Mouse (Mus musculus) heart, adult 2 months (tissue): ENCODE measurements around the gene Uts2. TPM values are rescaled to one million over a fixed set of nuclear protein-coding genes. Genes with fewer than 3 reads are reported as not detected.
A peak's percentile ranks its signal among the peaks of the same experiment; 100 is the strongest.

Experiments used
- DNase-seq, 2 experiments: peaks; one replicate each; pipeline ENCODE4 v3.0.0; 2021
- H3K27ac ChIP-seq: fragments of 200-600 bp; 2 replicates; pipeline ENCODE4 v1.8.1; 2022
- H3K27me3 ChIP-seq: fragments of 200-500 bp; 2 replicates; pipeline ENCODE4 v1.6.1; 2012; ENCODE audit warnings: mild to moderate bottlenecking, low read length, inconsistent platforms, mixed read lengths; ENCODE audit not compliant: control insufficient read depth, insufficient read depth
- H3K36me3 ChIP-seq: fragments of 200-500 bp; 2 replicates; pipeline ENCODE4 v1.6.1; 2012; ENCODE audit warnings: low read length, inconsistent platforms; ENCODE audit not compliant: control insufficient read depth, insufficient read depth
- H3K4me1 ChIP-seq: fragments of 200-500 bp; 2 replicates; pipeline ENCODE4 v1.6.1; 2011; ENCODE audit warnings: low read length; ENCODE audit not compliant: control insufficient read depth, insufficient read depth
- H3K4me3 ChIP-seq: fragments of 200-600 bp; 2 replicates; pipeline ENCODE4 v1.8.1; 2022
- H3K79me2 ChIP-seq: fragments of 200-500 bp; replicated peaks from 2 replicates; pipeline ENCODE4 v1.6.1; 2012; ENCODE audit warnings: mild to moderate bottlenecking, inconsistent platforms, low read length, moderate library complexity, mixed read lengths; ENCODE audit not compliant: control insufficient read depth, insufficient read depth
- H3K9ac ChIP-seq: fragments of 200-500 bp; 2 replicates; pipeline ENCODE4 v1.6.1; 2012; ENCODE audit warnings: low read depth, mild to moderate bottlenecking, control low read depth, inconsistent platforms, low read length, mixed read lengths
- CTCF ChIP-seq: fragments of 200-600 bp; IDR thresholded peaks from 2 replicates; pipeline ENCODE4 v1.8.1; 2022; ENCODE audit warnings: antibody characterized with exemption, mild to moderate bottlenecking, moderate library complexity
- EP300 ChIP-seq: fragments of 200-500 bp; IDR thresholded peaks from 2 replicates; pipeline ENCODE4 v1.6.1; 2011; ENCODE audit warnings: low read depth, low read length, control low read depth; ENCODE audit not compliant: insufficient read depth
- POLR2A ChIP-seq: fragments of 200-500 bp; IDR thresholded peaks from 2 replicates; pipeline ENCODE4 v1.6.1; 2011; ENCODE audit warnings: mild to moderate bottlenecking, low read depth, low read length, control low read depth; ENCODE audit not compliant: insufficient read depth
- WGBS: fragments of 180-500 bp; shearing (Covaris S2); methylation state at CpG from one replicate; pipeline ENCODE4 v1.1.7; 2018; 5-methylcytosine and 5-hydroxymethylcytosine counted together
- intact Hi-C: fragments of 180-260 bp; cut with DNase I; formaldehyde crosslinking; loops from one replicate; pipeline ENCODE4 v1.15.1; 2025
- polyA plus RNA-seq: library from polyadenylated mRNA; depleted of rRNA; stranded (reverse); fragments of >200 nt; gene quantifications from 2 replicates; pipeline ENCODE4 v1.2.3, GENCODE M21; 2012
- total RNA-seq, 2 experiments: library from RNA; stranded (reverse); gene quantifications; 2 replicates each; pipeline ENCODE4 v1.2.3; 2021

The Uts2 gene
- total and polyA plus RNA-seq, 3 experiments, result not detected

GRCm38 (mm10) chr4:150963711-150964110 lies 33.2 kb upstream of the Uts2 start:
- DNase-seq, result no peak
- intact Hi-C loops, result no loop called here
- H3K79me2 ChIP-seq, result no peaks in the 10 kb centered on the region

DNA sequence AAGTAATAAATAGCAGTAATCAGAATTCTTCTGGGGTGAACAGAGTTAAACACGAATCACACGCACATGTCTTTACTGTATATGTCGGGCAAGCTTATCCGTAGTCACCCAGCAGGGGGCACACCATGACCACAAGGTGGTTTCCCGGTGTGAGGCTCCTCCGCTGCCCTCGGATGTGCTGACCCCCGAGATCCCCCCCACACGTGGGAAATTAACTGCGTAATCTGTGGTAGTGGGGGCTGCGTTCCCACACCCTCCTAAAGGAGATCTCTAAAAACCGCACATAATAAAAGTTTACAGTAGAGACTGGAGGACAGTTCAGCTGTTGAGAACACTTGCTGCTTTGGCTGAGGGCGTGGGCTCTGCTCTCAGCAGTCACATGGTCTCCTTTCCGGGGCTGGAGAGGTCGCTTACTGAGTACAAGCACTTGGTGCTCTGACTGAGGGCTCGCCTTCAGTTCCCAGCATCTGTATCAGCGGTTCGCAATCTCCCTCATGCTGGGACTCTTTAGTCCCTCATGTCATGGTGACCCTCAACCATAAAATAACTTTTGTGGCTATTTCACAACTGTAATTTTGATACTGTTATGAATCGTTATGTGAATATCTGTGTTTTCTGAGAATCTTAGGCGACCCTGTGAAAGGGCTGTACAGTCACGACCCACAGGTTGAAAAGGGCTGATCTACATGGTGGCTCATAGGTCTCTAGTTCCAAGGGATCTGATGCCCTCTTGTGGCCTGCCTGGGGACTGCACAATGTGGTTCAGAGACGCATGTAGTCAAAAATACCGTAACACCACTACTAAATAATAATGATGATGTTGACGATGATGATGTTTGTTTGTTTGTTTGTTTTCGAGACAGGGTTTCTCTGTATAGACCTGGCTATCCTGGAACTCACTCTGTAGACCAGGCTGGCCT lies 32.0 kb upstream of the Uts2 start:
- no peaks in the 10 kb centered on the region for H3K79me2 ChIP-seq
- intact Hi-C loops, result loop anchor here (5.0 kb wide), 1 partner anchor 177 kb away; no protein-coding TSS in a partner anchor
- H3K27ac ChIP-seq, result no peak overlapping the region
- no peak overlapping the region for H3K4me3 ChIP-seq
- H3K4me1 ChIP-seq, result no peaks in the 10 kb centered on the region
- TF ChIP-seq EP300 (0 out of 2 replicates have a peak, but pooled peaks have one; percentile 53), CTCF (peak; percentile 79), POLR2A (no peak)
- H3K36me3 ChIP-seq, result no peaks in the 10 kb centered on the region
- H3K27me3 ChIP-seq, result no peaks in the 10 kb centered on the region
- DNase-seq, result peak; percentile 70 to 86
- 7% methylated on average over 25 of the region's 25 CpGs for WGBS
- H3K9ac ChIP-seq, result no peak overlapping the region

More at GRCm38 (mm10) chr4:150963711-150964110, 33.2 kb upstream of the Uts2 start:
- WGBS, result 65% methylated on average over 2 of the region's 2 CpGs
- Histone ChIP-seq H3K4me1 (no peaks in the 10 kb centered on the region), H3K27me3 (no peaks in the 10 kb centered on the region), H3K9ac (no peak overlapping the region), H3K36me3 (no peaks in the 10 kb centered on the region), H3K27ac (no peak overlapping the region), H3K4me3 (no peak overlapping the region)
- TF ChIP-seq POLR2A (no peak), CTCF (no peak), EP300 (no peak)

GRCm38 (mm10) chr4:150965555-150965951 lies 31.3 kb upstream of the Uts2 start:
- Histone ChIP-seq H3K4me1 (no peaks in the 10 kb centered on the region), H3K27ac (no peak overlapping the region), H3K9ac (no peak overlapping the region), H3K27me3 (no peaks in the 10 kb centered on the region), H3K36me3 (no peaks in the 10 kb centered on the region), H3K4me3 (no peak overlapping the region), H3K79me2 (no peaks in the 10 kb centered on the region)
- intact Hi-C loops, result loop anchor here (5.0 kb wide), 1 partner anchor 177 kb away; no protein-coding TSS in a partner anchor
- no peak for DNase-seq
- WGBS, result 63% methylated on average over 11 of the region's 11 CpGs
- TF ChIP-seq EP300 (no peak), POLR2A (no peak), CTCF (no peak; the same call in 1 of the 2 replicates)

DNA sequence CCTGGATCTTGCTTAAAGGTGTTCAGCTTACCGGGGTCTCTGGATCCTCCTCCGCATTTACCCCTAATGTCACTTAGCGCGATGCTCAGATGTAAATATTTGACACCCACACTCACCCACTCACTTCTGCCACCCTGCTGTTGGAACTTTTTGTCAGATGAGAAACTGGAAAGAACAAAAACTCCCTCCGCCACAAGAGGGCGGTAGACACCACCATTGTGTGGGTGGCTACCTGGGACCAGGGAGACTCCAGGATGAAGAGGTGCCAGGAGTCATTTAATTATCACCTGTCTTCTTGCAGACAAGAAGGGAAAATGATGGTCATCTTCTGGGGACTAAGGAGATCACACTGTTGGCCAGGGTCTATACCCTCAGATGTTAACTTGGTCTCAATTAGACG lies 30.3 kb upstream of the Uts2 start:
- no peaks in the 10 kb centered on the region for H3K27me3 ChIP-seq
- TF ChIP-seq EP300 (no peak), CTCF (peak; percentile 79)
- H3K36me3 ChIP-seq, result no peaks in the 10 kb centered on the region
- peak; percentile 33 to 49 for DNase-seq
- intact Hi-C loops, result loop anchor here (2.0 to 5.0 kb wide), 2 partner anchors 176 to 310 kb away; no protein-coding TSS in a partner anchor
- H3K4me3 ChIP-seq, result no peak overlapping the region
- no peak overlapping the region for H3K9ac ChIP-seq
- WGBS, result 17% methylated on average over 7 of the region's 7 CpGs
- no peak overlapping the region for H3K27ac ChIP-seq
- no peaks in the 10 kb centered on the region for H3K4me1 ChIP-seq
- H3K79me2 ChIP-seq, result no peaks in the 10 kb centered on the region

- intact Hi-C loops, result loop anchor here (5.0 kb wide), 1 partner anchor 173 kb away; no protein-coding TSS in a partner anchor
Observed at GRCm38 (mm10) chr4:150968956-150969355, 27.9 kb upstream of the Uts2 start.

DNA sequence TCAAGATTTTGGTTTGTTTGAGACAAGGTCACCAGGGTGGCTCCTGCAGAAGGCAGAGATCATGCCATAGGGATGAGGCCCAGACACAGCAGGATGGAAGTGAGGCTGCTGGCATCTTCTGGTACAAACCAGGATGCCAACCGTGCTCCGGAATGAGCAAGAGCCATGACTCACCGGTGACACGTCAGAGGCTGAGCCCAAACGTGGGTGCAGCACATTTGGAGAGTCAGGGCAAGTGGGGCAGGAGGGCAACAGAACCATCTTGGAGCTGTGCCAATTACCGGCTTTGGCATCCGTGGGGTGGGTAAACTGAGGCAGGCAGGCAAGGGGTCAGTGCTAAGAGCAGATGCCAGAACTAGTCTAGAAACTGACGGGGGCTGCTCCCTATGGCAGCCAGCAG lies 23.6 kb upstream of the Uts2 start:
- no peaks in the 10 kb centered on the region for H3K27me3 ChIP-seq
- no peaks in the 10 kb centered on the region for H3K4me1 ChIP-seq
- 76% methylated on average over 8 of the region's 8 CpGs for WGBS
- DNase-seq, result no peak
- no peak overlapping the region for H3K27ac ChIP-seq
- H3K36me3 ChIP-seq, result no peaks in the 10 kb centered on the region
- no peaks in the 10 kb centered on the region for H3K79me2 ChIP-seq
- intact Hi-C loops, result no loop called here
- TF ChIP-seq POLR2A, result no peak
- no peak for TF ChIP-seq CTCF
- TF ChIP-seq EP300, result no peak
- no peak overlapping the region for H3K4me3 ChIP-seq
- H3K9ac ChIP-seq, result no peak overlapping the region

More at GRCm38 (mm10) chr4:150968956-150969355, 27.9 kb upstream of the Uts2 start:
- 82% methylated on average over 8 of the region's 8 CpGs for WGBS
- Histone ChIP-seq H3K4me3 (no peak overlapping the region), H3K27me3 (no peaks in the 10 kb centered on the region), H3K4me1 (no peaks in the 10 kb centered on the region), H3K36me3 (no peaks in the 10 kb centered on the region), H3K27ac (no peak overlapping the region), H3K9ac (no peak overlapping the region), H3K79me2 (no peaks in the 10 kb centered on the region)
- TF ChIP-seq POLR2A (no peak), CTCF (no peak), EP300 (no peak)
- DNase-seq, result no peak
